Mouse (Mus musculus) T-cell, adult 2 months (primary cell): ENCODE results near the gene Arhgap25.
"Not testable (repeated sequence)": the region's sequence is repeated elsewhere in the genome, so short reads cannot be mapped to it uniquely, and the experiment has no call there.

ENCODE experiments used
- DNase-seq: peaks from one replicate; pipeline ENCODE4 v3.0.0; 2022; ENCODE audit warnings: low spot score

Arhgap25 gene

GRCm38 (mm10) chr6:87503536-87503935, 29.5 kb downstream of the Arhgap25 start:
- no peak for DNase-seq

GRCm38 (mm10) chr6:87502831-87503286, 30.2 kb downstream of the Arhgap25 start:
- peak; percentile 94 for DNase-seq

GRCm38 (mm10) chr6:87502411-87502810, 30.6 kb downstream of the Arhgap25 start:
- peak; percentile 87 for DNase-seq

- DNase-seq = no peak
These were observed 32.4 kb downstream of the Arhgap25 start for GRCm38 (mm10) chr6:87500696-87501095.

- DNase-seq = no peak
These were observed 33.3 kb downstream of the Arhgap25 start for GRCm38 (mm10) chr6:87499791-87500190.

- DNase-seq = no peak
These were observed 36.9 kb downstream of the Arhgap25 start for GRCm38 (mm10) chr6:87496143-87496542.

- DNase-seq = no peak
These were observed 38.7 kb downstream of the Arhgap25 start for GRCm38 (mm10) chr6:87494339-87494738.

GRCm38 (mm10) chr6:87487657-87488426, 45.2 kb downstream of the Arhgap25 start:
- DNase-seq = peak; percentile 26

- no peak for DNase-seq
These were observed 48.3 kb downstream of the Arhgap25 start for GRCm38 (mm10) chr6:87484806-87485205.

- no peak for DNase-seq
These were observed 49.2 kb downstream of the Arhgap25 start for GRCm38 (mm10) chr6:87483900-87484289.

- DNase-seq = no peak
These were observed 49.7 kb downstream of the Arhgap25 start for GRCm38 (mm10) chr6:87483224-87483899.

GRCm38 (mm10) chr6:87479291-87479999, 53.6 kb downstream of the Arhgap25 start:
- no peak for DNase-seq

- no peak for DNase-seq
These were observed 54.2 kb downstream of the Arhgap25 start for GRCm38 (mm10) chr6:87478847-87479246.

- no peak for DNase-seq
These were observed 57.8 kb downstream of the Arhgap25 start for GRCm38 (mm10) chr6:87475223-87475622.

GRCm38 (mm10) chr6:87470098-87470497, 63.0 kb downstream of the Arhgap25 start:
- not testable (repeated sequence) for DNase-seq

- no peak for DNase-seq
These were observed 64.7 kb downstream of the Arhgap25 start for GRCm38 (mm10) chr6:87468372-87468771.

- DNase-seq = no peak
These were observed 65.7 kb downstream of the Arhgap25 start for GRCm38 (mm10) chr6:87467373-87467772.

GRCm38 (mm10) chr6:87466221-87466620, 66.8 kb downstream of the Arhgap25 start:
- peak; percentile 67 for DNase-seq

- DNase-seq = no peak
These were observed 77.6 kb downstream of the Arhgap25 start for GRCm38 (mm10) chr6:87455507-87455906.

- no peak for DNase-seq
These were observed 81.3 kb downstream of the Arhgap25 start for GRCm38 (mm10) chr6:87451771-87452170.

- DNase-seq = no peak
These were observed 82.0 kb downstream of the Arhgap25 start for GRCm38 (mm10) chr6:87451016-87451415.

GRCm38 (mm10) chr6:87449534-87449933, 83.5 kb downstream of the Arhgap25 start:
- no peak for DNase-seq

GRCm38 (mm10) chr6:87447217-87447616, 85.8 kb downstream of the Arhgap25 start:
- DNase-seq = no peak
